Mouse (Mus musculus): ENCODE results near the gene Ttc9b. TPM values are rescaled to one million over a fixed set of nuclear protein-coding genes. Genes with fewer than 3 reads are reported as not detected.

The Ttc9b gene
- total RNA-seq, 2 experiments from 2014 or later = not detected

DNA sequence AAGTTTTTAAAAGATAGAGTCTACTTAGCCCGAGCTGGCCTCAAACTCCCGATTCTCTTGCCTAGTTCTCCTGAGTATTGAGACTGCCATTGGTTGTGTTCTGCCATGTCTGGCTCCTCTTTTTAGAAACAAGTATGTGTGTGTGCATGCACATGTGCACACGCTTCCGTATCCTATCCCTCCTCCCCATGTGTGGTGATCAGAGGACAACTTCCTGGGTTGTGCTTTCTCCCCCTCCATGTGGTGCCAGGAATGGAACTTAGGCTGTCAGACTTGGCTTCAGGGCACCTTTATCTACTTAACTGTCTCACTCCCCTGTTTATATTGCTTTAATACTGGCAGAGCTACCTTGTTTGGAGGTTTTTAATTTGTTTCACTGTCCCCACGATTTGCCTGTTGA lies 31.5 kb downstream of the Ttc9b start:
- DNase-seq = no peak
- intact Hi-C loops (cut with DNase I) = loop anchor here (2.0 to 10.0 kb wide), 2 partner anchors 30 to 350 kb away; partner anchors contain the start of gene Ltbp4

DNA sequence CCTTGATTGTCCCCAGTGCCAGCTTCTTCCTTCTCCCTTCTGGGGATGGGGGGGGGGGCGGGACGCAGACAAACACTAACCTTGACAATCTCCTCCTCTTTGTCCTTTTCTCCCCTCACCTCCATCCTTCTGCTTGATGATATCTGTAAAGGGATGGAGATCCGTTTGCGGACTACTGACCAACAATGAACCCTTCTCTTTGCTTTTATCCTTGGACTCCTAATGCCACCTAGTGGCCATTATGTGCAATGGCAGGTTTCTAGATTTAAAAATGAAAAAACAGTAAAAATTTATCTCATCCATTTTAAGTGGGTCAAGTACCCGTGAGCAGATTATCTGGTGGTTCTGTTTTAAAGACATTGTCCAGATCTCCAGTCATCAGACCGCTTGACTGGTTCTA lies 32.0 kb downstream of the Ttc9b start:
- intact Hi-C loops (cut with DNase I) = loop anchor here (2.0 to 10.0 kb wide), 2 partner anchors 31 to 351 kb away; partner anchors contain the start of gene Ltbp4

GRCm38 (mm10) chr7:27687043-27687442 lies 33.3 kb downstream of the Ttc9b start:
- intact Hi-C loops (cut with DNase I) = loop anchor here (10.0 kb wide), 1 partner anchor 352 kb away; the partner anchor contains the start of gene Ltbp4
- DNase-seq = no peak

More for the DNA sequence above, 32.0 kb downstream of the Ttc9b start:
- DNase-seq = no peak

DNA sequence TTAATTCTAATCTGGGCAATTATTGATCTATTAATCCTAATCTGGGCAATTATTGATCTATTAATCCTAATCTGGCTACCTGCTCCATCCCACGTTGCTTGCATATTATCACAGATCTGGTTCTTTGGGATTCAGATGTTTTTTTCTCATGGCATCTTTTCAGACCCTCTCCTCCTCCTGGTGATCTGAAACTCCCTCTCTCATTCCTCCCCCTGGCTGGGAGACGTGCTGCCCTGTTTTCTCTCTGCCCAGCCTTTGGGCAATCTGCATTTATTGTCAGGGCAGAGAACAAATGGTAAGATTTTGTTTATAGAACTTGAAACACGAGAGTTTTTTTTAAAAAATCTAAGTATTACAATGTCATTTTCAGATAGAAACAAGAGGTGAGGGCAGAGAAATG lies 34.1 kb downstream of the Ttc9b start:
- DNase-seq = no peak
- intact Hi-C loops (cut with DNase I) = loop anchor here (10.0 kb wide), 1 partner anchor 353 kb away; the partner anchor contains the start of gene Ltbp4

GRCm38 (mm10) chr7:27688246-27688788 lies 34.6 kb downstream of the Ttc9b start:
- no peak for DNase-seq
- intact Hi-C loops (cut with DNase I) = loop anchor here (10.0 kb wide), 1 partner anchor 354 kb away; the partner anchor contains the start of gene Ltbp4

DNA sequence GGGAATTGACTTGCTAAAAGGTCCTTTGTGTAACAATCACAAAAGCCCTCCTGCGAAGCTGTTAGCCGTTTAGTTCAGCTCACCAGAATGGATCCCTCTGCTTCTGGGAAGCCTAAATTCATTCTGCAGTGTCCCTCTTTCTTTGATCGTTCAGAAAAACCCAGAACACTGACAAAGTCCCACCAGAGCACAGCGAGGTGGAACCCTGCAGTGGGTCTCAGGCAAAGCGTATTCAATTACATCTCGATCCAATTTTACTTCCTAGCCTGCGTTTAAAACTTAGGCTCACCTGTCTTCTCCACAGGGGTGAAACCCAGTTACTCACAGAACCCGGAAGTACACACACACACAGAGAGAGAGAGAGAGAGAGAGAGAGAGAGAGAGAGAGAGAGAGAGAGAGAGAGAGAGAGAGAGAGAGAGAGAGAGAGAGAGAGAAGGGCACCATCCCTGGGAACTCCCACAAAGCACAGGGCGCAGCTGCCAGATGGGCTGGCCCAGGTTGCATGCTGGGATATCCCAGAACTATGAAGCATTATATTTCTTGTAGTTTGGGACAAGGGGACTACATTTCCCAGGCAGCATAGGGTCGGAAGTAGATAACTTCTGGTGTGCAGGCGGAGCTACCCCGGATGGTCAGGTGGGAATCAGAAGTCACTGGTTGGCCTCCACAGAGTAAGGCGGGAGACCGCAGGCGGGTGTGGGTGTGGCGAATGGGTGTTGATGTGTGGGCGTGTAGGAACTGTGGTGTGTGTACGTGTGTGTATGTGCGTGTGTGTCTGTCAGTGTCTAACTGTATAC lies 35.3 kb downstream of the Ttc9b start, which contains the start of gene Zfp607b:
Zfp607b (plus strand) TSS at position 526 of the 798 bp plus-strand sequence.
- DNase-seq = peak; percentile 76 to 85
- intact Hi-C loops (cut with DNase I) = loop anchor here (10.0 kb wide), 1 partner anchor 354 kb away; the partner anchor contains the start of gene Ltbp4

DNA sequence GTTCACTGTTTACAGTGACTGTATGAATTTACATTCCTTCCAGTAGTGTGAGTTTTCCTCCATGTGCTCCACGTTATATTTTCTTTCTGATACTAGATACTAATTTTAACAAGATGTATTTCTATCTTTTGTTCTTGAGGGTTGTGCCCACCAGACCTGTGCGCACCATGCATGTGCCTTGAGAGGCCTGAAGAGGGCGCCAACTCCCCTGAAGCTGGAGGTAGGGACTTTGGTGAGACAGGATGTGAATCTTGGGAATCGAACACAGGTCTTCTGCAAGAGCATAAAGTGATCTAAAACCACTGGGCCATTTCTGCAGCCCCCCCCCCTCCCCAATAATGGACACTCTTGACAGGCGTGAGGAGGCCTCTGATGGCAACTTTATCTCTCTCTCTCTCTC lies 37.4 kb downstream of the Ttc9b start:
- no peak for DNase-seq
- intact Hi-C loops (cut with DNase I) = loop anchor here (5.0 kb wide), 1 partner anchor 41 kb away; the partner anchor contains the start of gene Zfp60

DNA sequence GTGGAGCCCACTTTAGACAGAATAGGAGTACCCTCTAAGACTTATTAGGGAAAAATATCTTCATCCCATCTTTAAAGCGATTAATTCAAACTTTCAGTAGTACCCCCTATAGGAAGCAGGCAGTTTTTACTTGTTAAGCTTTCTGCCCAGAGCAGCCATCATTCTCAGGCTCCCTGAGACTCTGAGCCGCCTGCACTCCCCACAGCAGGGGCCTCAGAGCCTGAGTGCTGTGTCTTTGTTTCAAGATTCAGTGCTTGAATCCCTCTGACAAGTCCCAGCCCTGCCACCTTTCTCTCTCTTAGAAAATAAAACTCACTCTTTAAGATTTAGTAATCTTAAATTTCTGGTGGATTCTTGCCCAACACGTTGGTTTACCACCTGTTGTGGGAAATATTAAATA lies 43.0 kb downstream of the Ttc9b start:
- DNase-seq = no peak
- intact Hi-C loops (cut with DNase I) = no loop called here

Other genes with a start within 250 kb of the Ttc9b start
- gene Sptbn4, start 206.2 kb upstream of the Ttc9b start, total RNA-seq (2021) = under 1 TPM in 1 of 2 experiments, not detected in 1; 0.03 TPM
- 10 to 100 TPM; 10.9 to 12.7 TPM for gene Blvrb, start 205.9 kb upstream of the Ttc9b start, total RNA-seq (2021)
- gene Sertad3, start 180.1 kb upstream of the Ttc9b start, total RNA-seq (2021) = 1 to 10 TPM; 4.5 to 5.3 TPM
- gene Sertad1, start 167.0 kb upstream of the Ttc9b start, total RNA-seq (2021) = 1 to 10 TPM; 7.1 to 8.8 TPM
- 10 to 100 TPM in 1 of 2 experiments, 1 to 10 TPM in 1; 4.6 to 10.7 TPM for gene Prx, start 154.6 kb upstream of the Ttc9b start, total RNA-seq (2021)
- under 1 TPM; 0.07 to 0.08 TPM for gene Hipk4, start 130.6 kb upstream of the Ttc9b start, total RNA-seq (2021)
- 10 to 100 TPM; 12.6 to 13.6 TPM for gene Pld3, start 100.7 kb upstream of the Ttc9b start, total RNA-seq (2021)
- gene 2310022A10Rik, start 100.7 kb upstream of the Ttc9b start, total RNA-seq (2021) = 100 to 1,000 TPM in 1 of 2 experiments, 10 to 100 TPM in 1; 96.8 to 127 TPM
- gene Akt2, start 62.4 kb upstream of the Ttc9b start, total RNA-seq (2021) = 100 to 1,000 TPM; 135 to 142 TPM
- 10 to 100 TPM; 30.6 to 34.2 TPM for gene Map3k10, start 20.7 kb downstream of the Ttc9b start, total RNA-seq (2021)
- under 1 TPM; 0.26 to 0.37 TPM for gene Zfp607b, start 35.4 kb downstream of the Ttc9b start, total RNA-seq (2021)
- 1 to 10 TPM; 4.5 to 5.8 TPM for gene Zfp60, start 77.5 kb downstream of the Ttc9b start, total RNA-seq (2021)
- 1 to 10 TPM; 3.4 to 3.5 TPM for gene Zfp626, start 153.3 kb downstream of the Ttc9b start, total RNA-seq (2021)
- gene Zfp59, start 184.7 kb downstream of the Ttc9b start, total RNA-seq (2021) = 1 to 10 TPM; 1.7 to 2.7 TPM
- 1 to 10 TPM; 1.7 to 3.2 TPM for gene Zfp607a, start 203.6 kb downstream of the Ttc9b start, total RNA-seq (2021)

Measured in gastrocnemius, postnatal 36 days (tissue).